Mouse (Mus musculus) stomach, postnatal 0 days (tissue): ENCODE measurements around the gene Paqr5. TPM values are rescaled to one million over a fixed set of nuclear protein-coding genes. Genes with fewer than 3 reads are reported as not detected.

Experiments
- ATAC-seq: fragments of 200-750 bp; cut with Nextera tagmentation; 2 replicates; pipeline ENCODE4 v1.8.0; 2017; ENCODE audit not compliant: low FRiP score, low TSS enrichment
- DNase-seq: peaks from one replicate; pipeline ENCODE4 v3.0.0-alpha.2; 2016; ENCODE audit warnings: low spot score
- H3K27ac ChIP-seq: fragments of 300-500 bp; sonication (generic); replicated peaks from 2 replicates; pipeline ENCODE4 v1.5.1; 2014; ENCODE audit warnings: mild to moderate bottlenecking, control low read depth
- H3K27me3 ChIP-seq: fragments of 300-500 bp; sonication (generic); 2 replicates; pipeline ENCODE4 v1.6.1; 2014; ENCODE audit warnings: low read length; ENCODE audit not compliant: control insufficient read depth, insufficient read depth
- H3K36me3 ChIP-seq: fragments of 300-500 bp; sonication (generic); 2 replicates; pipeline ENCODE4 v1.6.1; 2014; ENCODE audit warnings: low read length, mixed read lengths; ENCODE audit not compliant: control insufficient read depth, insufficient read depth
- H3K4me1 ChIP-seq: fragments of 300-500 bp; sonication (generic); replicated peaks from 2 replicates; pipeline ENCODE4 v1.6.1; 2014; ENCODE audit warnings: antibody characterized with exemption; ENCODE audit not compliant: control insufficient read depth, insufficient read depth
- H3K4me2 ChIP-seq: fragments of 300-500 bp; sonication (generic); replicated peaks from 2 replicates; pipeline ENCODE4 v1.6.1; 2014; ENCODE audit warnings: low read depth, mild to moderate bottlenecking, control low read depth, moderate library complexity
- H3K4me3 ChIP-seq: fragments of 300-500 bp; sonication (generic); 2 replicates; pipeline ENCODE4 v1.5.1; 2014; ENCODE audit warnings: low read depth, low read length, control low read depth
- H3K9ac ChIP-seq: fragments of 300-500 bp; sonication (generic); 2 replicates; pipeline ENCODE4 v1.6.1; 2014; ENCODE audit warnings: mild to moderate bottlenecking, low read length, control low read depth, mixed read lengths
- H3K9me3 ChIP-seq: fragments of 300-500 bp; sonication (generic); 2 replicates; pipeline ENCODE4 v1.6.1; 2016; ENCODE audit warnings: low read length; ENCODE audit not compliant: control insufficient read depth
- CTCF ChIP-seq: IDR thresholded peaks from 2 replicates; pipeline ENCODE4 v1.5.1; 2016; ENCODE audit warnings: antibody characterized with exemption, low read depth, mild to moderate bottlenecking, moderate library complexity
- EP300 ChIP-seq: optimal IDR thresholded peaks from 2 replicates; pipeline ENCODE3; 2016; ENCODE audit warnings: antibody characterized with exemption
- WGBS: fragments of 180-500 bp; shearing (Covaris S2); extraction: QIAGEN DNeasy Blood & Tissue Kit; methylation state at CpG from one replicate; pipeline ENCODE4 v1.1.7; 2014; 5-methylcytosine and 5-hydroxymethylcytosine counted together
- polyA plus RNA-seq: library from polyadenylated mRNA; unstranded; fragments of >200 nt; fragmentation: Nextera tagmentation; extraction: Ambion mirVana; gene quantifications from 2 replicates; pipeline ENCODE4 v1.2.1, GENCODE M21; 2015

Gene Paqr5
- polyA plus RNA-seq, 1 experiment from 2014 or later = 92.5 TPM

- H3K36me3 ChIP-seq = no peaks in the 10 kb centered on the region
- no peak overlapping the region for H3K27ac ChIP-seq
- no peak overlapping the region for H3K4me2 ChIP-seq
- TF ChIP-seq CTCF = no peak
- TF ChIP-seq EP300 = no peak
- no peak overlapping the region for H3K9ac ChIP-seq
- no peak overlapping the region for H3K4me3 ChIP-seq
- H3K27me3 ChIP-seq = no peaks in the 10 kb centered on the region
- H3K4me1 ChIP-seq = peaks cover 3% of the 10 kb centered on the region; the same call in 1 of the 2 replicates
- no peaks in the 10 kb centered on the region for H3K9me3 ChIP-seq
- 51% methylated on average over 3 of the region's 3 CpGs for WGBS
- no peak for DNase-seq
- ATAC-seq = no peak
These were observed 1.4 kb upstream of the Paqr5 start for GRCm38 (mm10) chr9:62028072-62028471.

- DNase-seq (no peak), ATAC-seq (no peak)
- Histone ChIP-seq H3K9ac (0 out of 2 replicates have a peak overlapping the region, but pooled peaks have one; percentile 35), H3K36me3 (no peaks in the 10 kb centered on the region), H3K27ac (peak overlapping the region; percentile 49; the same call in 1 of the 2 replicates), H3K4me3 (peak overlapping the region; percentile 18), H3K4me2 (peak overlapping the region; percentile 71), H3K4me1 (peaks cover 6% of the 10 kb centered on the region; the same call in 1 of the 2 replicates), H3K27me3 (no peaks in the 10 kb centered on the region), H3K9me3 (no peaks in the 10 kb centered on the region)
- 38% methylated on average over 5 of the region's 5 CpGs for WGBS
- TF ChIP-seq EP300 (no peak), CTCF (no peak)
These were observed 1.6 kb downstream of the Paqr5 start for GRCm38 (mm10) chr9:62025056-62025455.

GRCm38 (mm10) chr9:62023879-62024278, 2.8 kb downstream of the Paqr5 start:
- ATAC-seq (no peak), DNase-seq (no peak)
- Histone ChIP-seq H3K4me3 (no peak overlapping the region), H3K27me3 (no peaks in the 10 kb centered on the region), H3K4me1 (peaks cover 6% of the 10 kb centered on the region; the same call in 1 of the 2 replicates), H3K27ac (peak overlapping the region; percentile 45; the same call in 1 of the 2 replicates), H3K9ac (0 out of 2 replicates have a peak overlapping the region, but pooled peaks have one; percentile 31), H3K4me2 (peak overlapping the region; percentile 35), H3K36me3 (no peaks in the 10 kb centered on the region), H3K9me3 (no peaks in the 10 kb centered on the region)
- 39% methylated on average over 4 of the region's 4 CpGs for WGBS
- no peak for TF ChIP-seq EP300
- no peak for TF ChIP-seq CTCF

- Histone ChIP-seq H3K9ac (no peak overlapping the region), H3K4me2 (peak overlapping the region; percentile 35; the same call in 1 of the 2 replicates), H3K4me3 (no peak overlapping the region), H3K4me1 (peaks cover 6% of the 10 kb centered on the region; the same call in 1 of the 2 replicates), H3K27me3 (no peaks in the 10 kb centered on the region), H3K9me3 (no peaks in the 10 kb centered on the region), H3K27ac (0 out of 2 replicates have a peak overlapping the region, but pooled peaks have one; percentile 24), H3K36me3 (no peaks in the 10 kb centered on the region)
- peak; percentile 4; the same call in 1 of the 2 replicates for ATAC-seq
- peak; percentile 66 for DNase-seq
- WGBS = 72% methylated on average over 6 of the region's 6 CpGs
- TF ChIP-seq CTCF = no peak
- TF ChIP-seq EP300 = no peak
These were observed 3.5 kb downstream of the Paqr5 start for GRCm38 (mm10) chr9:62022961-62023680.

- H3K36me3 ChIP-seq = no peaks in the 10 kb centered on the region
- peaks cover 3% of the 10 kb centered on the region; the same call in 1 of the 2 replicates for H3K4me1 ChIP-seq
- ATAC-seq (no peak), DNase-seq (peak; percentile 50)
- H3K4me3 ChIP-seq = no peak overlapping the region
- no peaks in the 10 kb centered on the region for H3K9me3 ChIP-seq
- H3K9ac ChIP-seq = peak overlapping the region; percentile 27; the same call in 1 of the 2 replicates
- 0 out of 2 replicates have a peak overlapping the region, but pooled peaks have one; percentile 14 for H3K27ac ChIP-seq
- TF ChIP-seq EP300 = no peak
- no peak for TF ChIP-seq CTCF
- H3K4me2 ChIP-seq = peak overlapping the region; percentile 17
- 22% methylated on average over 7 of the region's 7 CpGs for WGBS
- H3K27me3 ChIP-seq = no peaks in the 10 kb centered on the region
These were observed 5.0 kb downstream of the Paqr5 start for GRCm38 (mm10) chr9:62021583-62022120.
